Mouse (Mus musculus): ENCODE measurements around the gene Spred1. TPM values are rescaled to one million over a fixed set of nuclear protein-coding genes. Genes with fewer than 3 reads are reported as not detected.

Gene Spred1
- polyA plus RNA-seq (2017; shearing (Covaris generic)), result 0.52 TPM

DNA sequence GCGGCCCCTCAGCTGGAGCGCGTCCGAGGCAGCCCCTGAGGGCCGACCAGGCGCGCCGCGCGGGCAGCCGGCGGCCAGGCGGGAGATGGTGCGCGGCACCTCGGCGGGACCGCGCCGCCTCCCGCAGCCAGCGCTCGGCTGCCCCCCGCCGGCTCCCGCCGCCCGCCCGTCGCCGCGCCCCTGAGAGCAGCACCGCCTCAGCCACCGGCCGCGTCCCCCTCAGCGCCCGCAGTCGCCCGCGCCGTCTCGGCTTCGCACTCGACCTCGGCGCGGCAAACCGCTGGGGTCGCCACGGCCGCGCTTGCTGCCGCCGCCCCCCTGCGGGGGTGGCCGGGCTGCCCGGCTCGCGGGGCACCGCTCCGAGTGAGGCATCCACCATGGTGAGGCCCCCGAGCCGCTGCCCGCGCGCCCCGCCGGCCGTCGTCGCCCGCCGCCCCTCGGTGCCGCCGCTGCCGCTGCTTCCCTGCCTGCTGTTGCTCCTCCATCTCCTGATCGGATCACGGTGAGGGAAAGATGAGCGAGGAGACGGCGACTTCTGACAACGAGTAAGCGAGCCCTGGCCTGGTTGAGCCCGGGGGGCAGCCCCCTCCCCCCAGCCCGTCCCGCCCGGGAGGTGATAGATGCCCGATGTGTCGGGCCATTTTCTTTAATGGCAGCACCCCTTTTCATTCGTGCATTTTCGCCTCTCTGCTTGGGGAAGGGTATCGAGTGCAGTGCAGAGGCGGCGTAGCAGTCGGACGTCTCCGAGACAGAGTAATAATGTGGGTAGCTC is at the start of gene Spred1:
Gene Spred1, plus strand, starts transcription at position 163 of the 772 bp plus-strand sequence.

Other genes starting within 250 kb of the Spred1 start
- not detected for gene Tmco5, start 242.7 kb upstream of the Spred1 start, polyA plus RNA-seq (2017; shearing (Covaris generic))
- gene Fam98b, start 128.4 kb downstream of the Spred1 start, polyA plus RNA-seq (2017; shearing (Covaris generic)), result 4.3 TPM
- 102 TPM for gene Rasgrp1, start 221.6 kb downstream of the Spred1 start, polyA plus RNA-seq (2017; shearing (Covaris generic))